Comparison of ENCODE assay signal across 7 mouse cellular contexts in genomic region chr6:86404100-86404861, GRCm38 (mm10). TPM values are rescaled to one million over a fixed set of nuclear protein-coding genes. Genes with fewer than 3 reads are reported as not detected.
DNase-seq lines count a peak whose midpoint lies in the region; ATAC-seq lines count a peak whose summit lies in the region.

Gene Tia1, plus strand, starts transcription at chr6:86404219.

- peak within 1 kb of the TSS; percentile 95 for H3K9ac ChIP-seq in embryonic facial prominence, embryonic 11.5 days (replicated peaks; ENCODE audit: low read length)
- peak within 1 kb of the TSS; percentile 98 for H3K9ac ChIP-seq in midbrain, embryonic 13.5 days (replicated peaks)

- H3K27ac ChIP-seq in embryonic facial prominence, embryonic 11.5 days (replicated peaks; ENCODE audit: low read depth, low read length) = peak within 1 kb of the TSS; percentile 99
- peak within 1 kb of the TSS; percentile 100 for H3K27ac ChIP-seq in limb, embryonic 10.5 days
- H3K27ac ChIP-seq in midbrain, embryonic 13.5 days = peak within 1 kb of the TSS; percentile 100

- ATAC-seq in embryonic facial prominence, embryonic 11.5 days (replicated peaks; ENCODE audit: insufficient number of reproducible peaks, low FRiP score, low TSS enrichment, low read depth) = peak; percentile 94
- peak; percentile 88 for ATAC-seq in granulocyte monocyte progenitor cell, adult 5-6 weeks (replicated peaks; ENCODE audit: poor library complexity, severe bottlenecking)
- peak; percentile 97 for ATAC-seq in midbrain, embryonic 13.5 days

- H3K36me3 ChIP-seq in embryonic facial prominence, embryonic 11.5 days (replicated peaks; ENCODE audit: control insufficient read depth, insufficient read depth, low read depth, low read length) = no peaks in the 10 kb centered on the region
- H3K36me3 ChIP-seq in limb, embryonic 10.5 days = peaks cover 31% of the 10 kb centered on the region
- peaks cover 8% of the 10 kb centered on the region; the same call in 1 of the 2 replicates for H3K36me3 ChIP-seq in midbrain, embryonic 13.5 days

- H3K9me3 ChIP-seq in embryonic facial prominence, embryonic 11.5 days (replicated peaks; ENCODE audit: control insufficient read depth, low read length) = no peaks in the 10 kb centered on the region
- no peaks in the 10 kb centered on the region for H3K9me3 ChIP-seq in limb, embryonic 10.5 days (replicated peaks)
- H3K9me3 ChIP-seq in midbrain, embryonic 13.5 days = no peaks in the 10 kb centered on the region

- under 1% methylated on average over 62 of the region's 62 CpGs for WGBS in embryonic facial prominence, embryonic 11.5 days
- under 1% methylated on average over 60 of the region's 62 CpGs for WGBS in limb, embryonic 10.5 days
- under 1% methylated on average over 62 of the region's 62 CpGs for WGBS in midbrain, embryonic 13.5 days

- peak within 1 kb of the TSS; percentile 32; the same call in 1 of the 2 replicates for H3K4me2 ChIP-seq in embryonic facial prominence, embryonic 11.5 days (ENCODE audit: low read depth, low read length)
- H3K4me2 ChIP-seq in midbrain, embryonic 13.5 days (replicated peaks) = peak within 1 kb of the TSS; percentile 83

- peak within 1 kb of the TSS; percentile 61 for H3K4me3 ChIP-seq in embryonic facial prominence, embryonic 11.5 days (ENCODE audit: low read depth, low read length)
- peak within 1 kb of the TSS; percentile 92 for H3K4me3 ChIP-seq in limb, embryonic 10.5 days
- peak within 1 kb of the TSS; percentile 87 for H3K4me3 ChIP-seq in midbrain, embryonic 13.5 days (replicated peaks)

- peak; percentile 99 for DNase-seq in adrenal gland, postnatal 14 days
- peak; percentile 98 for DNase-seq in embryonic facial prominence, embryonic 11.5 days (ENCODE audit: low spot score)
- DNase-seq in kidney, adult 11 months = peak; percentile 97
- peak; percentile 97 for DNase-seq in limb, embryonic 10.5 days (ENCODE audit: low spot score)
- DNase-seq in spleen, adult 12 weeks (ENCODE audit: low spot score) = peak; percentile 89

- H3K4me1 ChIP-seq in embryonic facial prominence, embryonic 11.5 days (ENCODE audit: control insufficient read depth, insufficient read depth, low read length) = no peaks in the 10 kb centered on the region
- H3K4me1 ChIP-seq in limb, embryonic 10.5 days = peaks cover 11% of the 10 kb centered on the region; the same call in 1 of the 2 replicates
- peaks cover 32% of the 10 kb centered on the region for H3K4me1 ChIP-seq in midbrain, embryonic 13.5 days (replicated peaks)

- no peaks in the 10 kb centered on the region for H3K27me3 ChIP-seq in embryonic facial prominence, embryonic 11.5 days (ENCODE audit: control insufficient read depth, insufficient read depth, low read length)
- no peaks in the 10 kb centered on the region for H3K27me3 ChIP-seq in limb, embryonic 10.5 days (ENCODE audit: low read depth, poor library complexity, severe bottlenecking)
- H3K27me3 ChIP-seq in midbrain, embryonic 13.5 days = peaks cover 2% of the 10 kb centered on the region; the same call in 1 of the 2 replicates

RNA-seq across cellular contexts. Expression of gene Tia1, which starts in this region (rescaled TPM):
- total RNA-seq in adrenal gland, postnatal 14 days (2021) = 48.8 and 69.5 TPM in 2 replicates
- polyA plus RNA-seq in embryonic facial prominence, embryonic 11.5 days (2014; fragmentation: Nextera tagmentation; extraction: Ambion mirVana) = 228 and 232 TPM in 2 replicates
- total RNA-seq in granulocyte monocyte progenitor cell, adult 5-6 weeks (2014; fragmentation: Nextera tagmentation) = 89.9 and 109 TPM in 2 replicates
- total RNA-seq in granulocyte monocyte progenitor cell, adult 5-6 weeks (2017) = 77.5 and 97.1 TPM in 2 replicates
- polyA plus RNA-seq in limb, embryonic 10.5 days (2016; fragmentation: Nextera tagmentation; extraction: Ambion mirVana) = 174 and 235 TPM in 2 replicates
- polyA plus RNA-seq in midbrain, embryonic 13.5 days (2015; fragmentation: Nextera tagmentation; extraction: Ambion mirVana) = 401 and 405 TPM in 2 replicates

Comparison
In these comparisons a context has a peak if more than half of its experiments do, and no peak if none do; other contexts are left out.
1. Peak in every context shown above with its lines: DNase-seq, ATAC-seq, H3K4me3 ChIP-seq and H3K27ac ChIP-seq.